Mouse (Mus musculus) retina, adult 2 months (tissue): Measurements from ENCODE around the gene Pigx.

Source experiments
- DNase-seq: peaks from one replicate; pipeline ENCODE4 v3.0.0-alpha.2; 2012; ENCODE audit warnings: low read depth, low spot score

Gene Pigx

GRCm38 (mm10) chr16:32062226-32062625 is 37.3 kb downstream of the Pigx start:
- no peak for DNase-seq

- no peak for DNase-seq
These were observed 39.6 kb downstream of the Pigx start for GRCm38 (mm10) chr16:32059840-32060523.

- DNase-seq, result no peak
These were observed 40.7 kb downstream of the Pigx start for GRCm38 (mm10) chr16:32058817-32059216.

- DNase-seq, result no peak
These were observed 57.2 kb downstream of the Pigx start for GRCm38 (mm10) chr16:32042367-32042766.
